Mouse (Mus musculus) neural tube, embryonic 12.5 days (tissue): ENCODE measurements around the gene Usp45. TPM values are rescaled to one million over a fixed set of nuclear protein-coding genes. Genes with fewer than 3 reads are reported as not detected.

Experiments
- ATAC-seq: fragments of 200-750 bp; cut with Nextera tagmentation; 2 replicates; pipeline ENCODE4 v1.8.0; 2017; ENCODE audit warnings: low read depth, mild to moderate bottlenecking, moderate TSS enrichment, moderate library complexity; ENCODE audit not compliant: low FRiP score
- H3K27ac ChIP-seq: fragments of 300-500 bp; sonication (generic); 2 replicates; pipeline ENCODE4 v1.5.1; 2016
- H3K27me3 ChIP-seq: fragments of 300-500 bp; sonication (generic); replicated peaks from 2 replicates; pipeline ENCODE4 v1.6.1; 2016; ENCODE audit warnings: mild to moderate bottlenecking
- H3K36me3 ChIP-seq: fragments of 300-500 bp; sonication (generic); 2 replicates; pipeline ENCODE4 v1.6.1; 2016; ENCODE audit warnings: mild to moderate bottlenecking
- H3K4me1 ChIP-seq: fragments of 300-500 bp; sonication (generic); 2 replicates; pipeline ENCODE4 v1.6.1; 2016
- H3K4me2 ChIP-seq: fragments of 300-500 bp; sonication (generic); replicated peaks from 2 replicates; pipeline ENCODE4 v1.6.1; 2016; ENCODE audit warnings: mild to moderate bottlenecking
- H3K4me3 ChIP-seq: fragments of 300-500 bp; sonication (generic); 2 replicates; pipeline ENCODE4 v1.5.1; 2016
- H3K9ac ChIP-seq: fragments of 300-500 bp; sonication (generic); 2 replicates; pipeline ENCODE4 v1.6.1; 2016; ENCODE audit warnings: mild to moderate bottlenecking
- H3K9me3 ChIP-seq: fragments of 300-500 bp; sonication (generic); 2 replicates; pipeline ENCODE4 v1.6.1; 2016; ENCODE audit warnings: mild to moderate bottlenecking
- WGBS: fragments of 180-500 bp; shearing (Covaris S2); methylation state at CpG from one replicate; pipeline ENCODE4 v1.1.7; 2016; 5-methylcytosine and 5-hydroxymethylcytosine counted together
- polyA plus RNA-seq: library from polyadenylated mRNA; unstranded; fragments of >200 nt; fragmentation: Nextera tagmentation; extraction: Ambion mirVana; gene quantifications from 2 replicates; pipeline ENCODE4 v1.2.1, GENCODE M21; 2016

The Usp45 gene
- polyA plus RNA-seq, 1 experiment from 2014 or later: 8.7 TPM

DNA sequence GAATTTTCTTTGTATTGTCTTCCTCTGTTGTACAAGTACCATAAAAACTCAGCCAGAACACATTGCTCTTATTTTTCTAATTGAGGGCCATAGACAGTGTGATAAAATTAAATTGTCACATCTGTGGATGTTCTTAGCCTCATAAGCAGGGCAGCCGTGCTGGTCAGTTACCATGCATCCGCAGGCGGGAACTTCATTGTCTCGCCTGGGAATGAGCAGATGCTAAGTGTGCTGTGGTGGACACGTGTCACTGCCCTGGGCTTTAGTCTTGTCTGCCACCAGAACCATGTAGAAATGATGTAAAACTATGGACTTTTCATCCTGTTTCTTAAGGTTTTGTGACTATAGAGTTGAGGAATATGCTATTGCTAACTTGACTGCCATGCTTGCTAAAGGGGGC lies 40.2 kb downstream of the Usp45 start:
- no peak overlapping the region for H3K9ac ChIP-seq
- H3K4me1 ChIP-seq: no peaks in the 10 kb centered on the region
- no peak overlapping the region for H3K4me2 ChIP-seq
- H3K27me3 ChIP-seq: no peaks in the 10 kb centered on the region
- H3K36me3 ChIP-seq: peaks cover 28% of the 10 kb centered on the region
- ATAC-seq: peak; percentile 78
- H3K4me3 ChIP-seq: no peak overlapping the region
- no peaks in the 10 kb centered on the region for H3K9me3 ChIP-seq
- WGBS: 53% methylated on average over 5 of the region's 5 CpGs
- H3K27ac ChIP-seq: no peak overlapping the region

GRCm38 (mm10) chr4:21810608-21811007 lies 43.7 kb downstream of the Usp45 start:
- H3K9me3 ChIP-seq: no peaks in the 10 kb centered on the region
- no peak overlapping the region for H3K4me2 ChIP-seq
- no peak overlapping the region for H3K9ac ChIP-seq
- 94% methylated on average over 3 of the region's 3 CpGs for WGBS
- ATAC-seq: no peak
- peaks cover 20% of the 10 kb centered on the region for H3K36me3 ChIP-seq
- H3K4me1 ChIP-seq: no peaks in the 10 kb centered on the region
- no peak overlapping the region for H3K27ac ChIP-seq
- no peak overlapping the region for H3K4me3 ChIP-seq
- H3K27me3 ChIP-seq: no peaks in the 10 kb centered on the region

GRCm38 (mm10) chr4:21812635-21813034 lies 45.7 kb downstream of the Usp45 start:
- H3K4me1 ChIP-seq: no peaks in the 10 kb centered on the region
- WGBS: 95% methylated on average over 6 of the region's 6 CpGs
- no peak overlapping the region for H3K9ac ChIP-seq
- H3K27me3 ChIP-seq: no peaks in the 10 kb centered on the region
- peaks cover 31% of the 10 kb centered on the region for H3K36me3 ChIP-seq
- no peak overlapping the region for H3K4me3 ChIP-seq
- H3K4me2 ChIP-seq: no peak overlapping the region
- no peaks in the 10 kb centered on the region for H3K9me3 ChIP-seq
- no peak overlapping the region for H3K27ac ChIP-seq
- no peak for ATAC-seq

- peak; percentile 86 for ATAC-seq
- Histone ChIP-seq H3K27me3 (no peaks in the 10 kb centered on the region), H3K9me3 (no peaks in the 10 kb centered on the region), H3K27ac (no peak overlapping the region), H3K4me3 (no peak overlapping the region), H3K9ac (no peak overlapping the region), H3K4me1 (no peaks in the 10 kb centered on the region), H3K4me2 (no peak overlapping the region), H3K36me3 (peaks cover 31% of the 10 kb centered on the region)
- WGBS: 42% methylated on average over 2 of the region's 2 CpGs
These were observed 47.1 kb downstream of the Usp45 start for GRCm38 (mm10) chr4:21814029-21814428.

- Histone ChIP-seq H3K9me3 (no peaks in the 10 kb centered on the region), H3K4me3 (no peak overlapping the region), H3K36me3 (peaks cover 15% of the 10 kb centered on the region), H3K27me3 (no peaks in the 10 kb centered on the region), H3K4me2 (no peak overlapping the region), H3K9ac (no peak overlapping the region), H3K4me1 (no peaks in the 10 kb centered on the region), H3K27ac (no peak overlapping the region)
- WGBS: 91% methylated on average over 2 of the region's 2 CpGs
- no peak for ATAC-seq
These were observed 59.7 kb downstream of the Usp45 start for GRCm38 (mm10) chr4:21826616-21827015.

GRCm38 (mm10) chr4:21832844-21833243 lies 65.9 kb downstream of the Usp45 start:
- no peaks in the 10 kb centered on the region for H3K4me1 ChIP-seq
- 92% methylated on average over 8 of the region's 8 CpGs for WGBS
- H3K9me3 ChIP-seq: no peaks in the 10 kb centered on the region
- peaks cover 14% of the 10 kb centered on the region for H3K36me3 ChIP-seq
- H3K27ac ChIP-seq: no peak overlapping the region
- no peak overlapping the region for H3K4me2 ChIP-seq
- no peak overlapping the region for H3K4me3 ChIP-seq
- no peak overlapping the region for H3K9ac ChIP-seq
- no peak for ATAC-seq
- no peaks in the 10 kb centered on the region for H3K27me3 ChIP-seq

GRCm38 (mm10) chr4:21847481-21848286 lies 80.7 kb downstream of the Usp45 start, which contains the start of gene Pnisr:
Pnisr (plus strand) TSS chr4:21847583.
- peak within 1 kb of the TSS; percentile 53 for H3K4me2 ChIP-seq
- ATAC-seq: peak; percentile 99
- no peaks in the 10 kb centered on the region for H3K36me3 ChIP-seq
- H3K9me3 ChIP-seq: no peaks in the 10 kb centered on the region
- H3K9ac ChIP-seq: peak within 1 kb of the TSS; percentile 87
- under 1% methylated on average over 50 of the region's 50 CpGs for WGBS
- H3K27ac ChIP-seq: peak within 1 kb of the TSS; percentile 88
- peak within 1 kb of the TSS; percentile 85 for H3K4me3 ChIP-seq
- H3K4me1 ChIP-seq: peaks cover 11% of the 10 kb centered on the region
- H3K27me3 ChIP-seq: no peaks in the 10 kb centered on the region

- Histone ChIP-seq H3K9ac (peak overlapping the region; percentile 87), H3K27me3 (no peaks in the 10 kb centered on the region), H3K27ac (peak overlapping the region; percentile 88), H3K9me3 (no peaks in the 10 kb centered on the region), H3K4me1 (peaks cover 11% of the 10 kb centered on the region), H3K4me2 (peak overlapping the region; percentile 53), H3K36me3 (no peaks in the 10 kb centered on the region), H3K4me3 (peak overlapping the region; percentile 85)
- under 1% methylated on average over 24 of the region's 24 CpGs for whole genome bisulfite sequencing
- ATAC-seq: peak; percentile 90
These were observed 81.3 kb downstream of the Usp45 start for GRCm38 (mm10) chr4:21848287-21848630.

DNA sequence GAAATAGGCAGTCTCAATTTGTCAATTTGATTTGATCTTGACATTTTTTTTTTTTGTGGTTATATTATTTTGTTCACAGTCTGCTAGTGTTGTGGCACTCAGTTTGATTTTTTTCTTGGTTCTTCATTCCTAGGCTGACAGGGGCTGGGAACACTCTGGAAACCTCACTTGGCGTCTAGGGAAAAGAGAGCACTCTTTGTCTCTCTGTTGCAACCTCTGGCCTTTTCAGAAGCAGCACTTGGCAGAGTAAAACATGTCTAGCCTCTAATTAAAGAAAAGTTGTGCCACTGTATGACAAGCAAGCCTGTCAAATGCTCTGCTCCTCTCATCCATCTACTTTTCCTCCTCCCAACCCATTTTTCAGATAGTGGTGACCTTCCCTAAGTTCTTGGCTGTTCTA lies 90.5 kb downstream of the Usp45 start:
- 78% methylated on average over 1 of the region's 1 CpGs for WGBS
- Histone ChIP-seq H3K9me3 (no peaks in the 10 kb centered on the region), H3K4me1 (no peaks in the 10 kb centered on the region), H3K9ac (no peak overlapping the region), H3K36me3 (peaks cover 51% of the 10 kb centered on the region), H3K4me2 (no peak overlapping the region), H3K27me3 (no peaks in the 10 kb centered on the region), H3K4me3 (no peak overlapping the region), H3K27ac (no peak overlapping the region)
- no peak for ATAC-seq

- whole genome bisulfite sequencing: 100% methylated on average over 1 of the region's 1 CpGs
- H3K27me3 ChIP-seq: no peaks in the 10 kb centered on the region
- no peaks in the 10 kb centered on the region for H3K4me1 ChIP-seq
- no peak overlapping the region for H3K9ac ChIP-seq
- H3K36me3 ChIP-seq: peaks cover 60% of the 10 kb centered on the region
- H3K4me2 ChIP-seq: no peak overlapping the region
- no peak for ATAC-seq
- H3K27ac ChIP-seq: no peak overlapping the region
- no peaks in the 10 kb centered on the region for H3K9me3 ChIP-seq
- no peak overlapping the region for H3K4me3 ChIP-seq
These were observed 98.3 kb downstream of the Usp45 start for GRCm38 (mm10) chr4:21865226-21865625.

- no peak overlapping the region for H3K4me3 ChIP-seq
- peaks cover 12% of the 10 kb centered on the region for H3K36me3 ChIP-seq
- no peak overlapping the region for H3K27ac ChIP-seq
- no peak overlapping the region for H3K9ac ChIP-seq
- WGBS: 23% methylated on average over 6 of the region's 6 CpGs
- no peaks in the 10 kb centered on the region for H3K27me3 ChIP-seq
- ATAC-seq: no peak
- H3K4me2 ChIP-seq: peak overlapping the region; percentile 59
- no peaks in the 10 kb centered on the region for H3K9me3 ChIP-seq
- H3K4me1 ChIP-seq: no peaks in the 10 kb centered on the region
These were observed 111.8 kb downstream of the Usp45 start for GRCm38 (mm10) chr4:21878776-21879175.

GRCm38 (mm10) chr4:21879565-21880220 lies 112.7 kb downstream of the Usp45 start, which contains the start of gene Coq3:
Coq3 (plus strand) TSS chr4:21879673.
- no peaks in the 10 kb centered on the region for H3K9me3 ChIP-seq

More at GRCm38 (mm10) chr4:21879565-21880220, 112.7 kb downstream of the Usp45 start, which contains the start of gene Coq3:
- peak; percentile 92 for ATAC-seq
- peak within 1 kb of the TSS; percentile 59 for H3K4me2 ChIP-seq
- H3K27ac ChIP-seq: peak within 1 kb of the TSS; percentile 79
- peak within 1 kb of the TSS; percentile 63 for H3K4me3 ChIP-seq
- H3K9ac ChIP-seq: peak within 1 kb of the TSS; percentile 75
- H3K27me3 ChIP-seq: no peaks in the 10 kb centered on the region
- H3K36me3 ChIP-seq: peaks cover 5% of the 10 kb centered on the region
- under 1% methylated on average over 51 of the region's 51 CpGs for WGBS
- no peaks in the 10 kb centered on the region for H3K4me1 ChIP-seq
